Mouse (Mus musculus) olfactory bulb, adult 2 months (tissue): ENCODE results near the gene Abca3.

Experiments used
- CTCF ChIP-seq: fragments of 200-500 bp; IDR thresholded peaks from 2 replicates; pipeline ENCODE4 v1.5.1; 2012; ENCODE audit warnings: low read depth, mild to moderate bottlenecking, low read length, moderate library complexity; ENCODE audit not compliant: insufficient read depth
- POLR2A ChIP-seq: fragments of 200-500 bp; IDR thresholded peaks from 2 replicates; pipeline ENCODE4 v1.6.1; 2012; ENCODE audit warnings: mild to moderate bottlenecking, low read depth, low read length, moderate library complexity; ENCODE audit not compliant: insufficient read depth

GRCm38 (mm10) chr17:24446590-24446989 is 94.8 kb downstream of the Abca3 start:
- TF ChIP-seq POLR2A (no peak), CTCF (no peak)
